Mouse (Mus musculus) lung, postnatal 36 days (tissue): ENCODE measurements around the gene Selenom.

Source experiments
- DNase-seq: peaks from one replicate; pipeline ENCODE4 v3.0.0; 2022; ENCODE audit warnings: mixed read lengths

Selenom gene

GRCm38 (mm10) chr11:3514529-3515054 is at the start of gene Selenom:
Gene Selenom (plus strand): TSS chr11:3514684.
- peak; percentile 94 for DNase-seq

DNA sequence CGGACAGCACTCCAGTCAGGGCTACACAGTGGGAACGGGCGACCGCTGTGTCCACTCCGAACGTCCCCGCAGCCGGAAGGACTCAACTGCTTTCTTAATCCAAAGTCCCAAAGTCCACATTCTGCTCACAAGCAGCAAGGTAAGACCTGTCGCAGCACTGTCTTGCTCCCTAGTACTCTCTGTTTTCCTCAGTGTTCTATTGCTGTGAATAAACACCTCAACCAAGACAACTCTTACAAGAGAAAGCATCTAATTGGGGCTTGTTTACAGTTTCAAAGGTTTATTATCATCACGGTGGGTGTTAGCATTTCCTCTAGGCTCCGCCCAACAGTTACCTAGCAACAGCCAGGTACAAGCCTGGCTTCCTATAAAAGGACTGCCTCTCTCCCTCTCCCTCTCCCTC is 43.0 kb upstream of the Selenom start:
- DNase-seq = no peak

DNA sequence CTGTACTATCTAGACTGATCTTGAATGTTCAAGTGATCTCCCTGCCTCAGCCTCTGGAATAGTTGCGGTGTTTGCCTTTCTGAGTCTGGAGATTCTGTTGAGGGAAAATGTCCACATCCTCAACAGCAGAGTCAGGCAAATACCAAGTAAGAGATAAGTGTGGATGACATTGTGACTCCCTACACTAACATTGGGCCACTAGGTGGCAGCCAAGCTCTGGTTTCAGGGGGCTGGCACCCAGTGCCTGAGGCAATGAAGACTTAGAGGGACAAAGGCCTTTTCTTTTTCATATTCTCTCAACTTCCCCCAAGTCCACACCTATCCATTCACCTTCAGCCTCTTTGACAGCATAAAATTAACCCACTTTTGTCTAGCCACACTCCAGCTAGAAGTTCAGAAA is 42.0 kb upstream of the Selenom start:
- DNase-seq = peak; percentile 91

DNA sequence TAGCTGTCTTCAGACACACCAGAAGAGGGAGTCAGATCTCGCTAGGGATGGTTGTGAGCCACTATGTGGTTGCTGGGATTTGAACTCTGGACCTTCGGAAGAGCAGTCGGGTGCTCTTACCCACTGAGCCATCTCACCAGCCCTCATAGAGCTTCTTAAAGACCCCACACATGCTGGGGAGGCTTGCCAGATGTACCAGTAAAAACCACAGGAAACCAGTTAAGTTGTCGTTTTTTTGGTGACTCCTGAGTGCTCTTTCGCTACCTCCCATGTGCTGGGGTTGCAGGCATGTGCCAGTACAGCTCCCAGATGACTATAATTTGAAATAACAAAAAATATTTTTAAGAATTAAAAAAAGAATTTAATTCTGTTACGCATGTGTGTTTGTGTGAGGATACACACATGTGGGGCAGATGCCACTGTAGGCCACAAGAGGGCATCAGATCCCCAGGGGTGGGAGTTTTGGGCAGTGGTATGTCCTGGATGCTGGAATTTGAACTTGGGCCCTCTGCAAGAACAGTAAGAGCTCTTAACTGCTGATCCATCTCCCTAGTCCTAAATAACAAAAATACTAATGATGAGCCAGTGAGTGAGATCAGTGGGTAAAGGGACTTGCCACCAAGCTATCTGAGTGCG is 39.9 kb upstream of the Selenom start:
- DNase-seq = peak; percentile 29

GRCm38 (mm10) chr11:3475489-3475888 is 39.0 kb upstream of the Selenom start:
- no peak for DNase-seq

- no peak for DNase-seq
Observed at GRCm38 (mm10) chr11:3483980-3484642, 30.4 kb upstream of the Selenom start.

- no peak for DNase-seq
Observed at GRCm38 (mm10) chr11:3486349-3486748, 28.1 kb upstream of the Selenom start.

DNA sequence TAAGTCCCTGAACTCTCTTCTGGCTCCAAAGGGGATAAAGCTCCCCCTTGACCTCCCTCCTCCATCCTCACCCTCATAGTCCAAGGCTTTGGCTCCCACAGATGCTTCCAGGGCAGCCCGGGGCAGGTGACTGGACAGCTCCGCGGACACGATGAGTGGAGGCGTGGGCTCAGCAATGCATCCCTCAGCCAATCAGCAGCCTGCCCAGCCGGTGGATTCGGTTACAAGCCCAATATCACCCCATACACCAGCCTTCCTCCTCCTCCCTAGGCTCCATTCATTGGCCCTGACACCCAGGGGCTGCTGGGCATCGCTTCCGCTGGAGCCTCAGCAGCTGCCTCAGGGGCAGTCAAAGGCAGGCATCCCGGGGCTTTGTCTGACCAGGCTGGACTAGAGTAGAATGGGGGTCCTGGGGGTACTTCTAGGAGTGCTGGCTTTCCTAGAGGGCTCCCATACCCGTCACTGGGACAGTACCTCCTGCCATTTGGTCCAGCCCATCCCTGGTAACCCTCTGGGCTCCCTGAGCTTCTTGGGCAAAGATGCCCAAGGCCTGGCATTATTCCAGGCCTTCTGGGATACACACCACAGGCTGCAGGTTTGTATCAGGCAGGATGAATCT is 26.4 kb upstream of the Selenom start, which contains the start of gene Pla2g3:
Gene Pla2g3, plus strand, starts transcription at position 333 of the 619 bp plus-strand sequence.
- DNase-seq = no peak

GRCm38 (mm10) chr11:3489036-3489435 is 25.4 kb upstream of the Selenom start:
- no peak for DNase-seq

DNA sequence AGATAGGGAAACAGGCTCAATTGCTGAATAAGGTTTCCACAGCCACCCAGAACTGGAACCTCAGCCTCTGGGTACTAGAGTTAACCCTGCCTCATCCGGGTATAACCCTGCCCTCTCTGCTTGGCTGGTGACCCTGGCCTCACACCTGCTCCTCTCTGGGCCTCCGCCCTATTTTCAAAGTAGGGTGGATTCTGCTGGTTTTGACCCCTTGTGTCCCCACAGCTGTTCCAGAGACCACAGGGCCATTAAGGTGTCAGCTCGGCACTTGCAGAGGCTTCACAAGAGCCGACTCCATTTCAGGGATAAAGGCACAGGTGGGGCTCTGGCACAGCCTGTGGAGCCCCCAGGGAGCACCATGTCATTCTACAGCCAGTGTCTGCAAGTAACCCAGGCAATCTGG is 21.7 kb upstream of the Selenom start:
- no peak for DNase-seq

DNA sequence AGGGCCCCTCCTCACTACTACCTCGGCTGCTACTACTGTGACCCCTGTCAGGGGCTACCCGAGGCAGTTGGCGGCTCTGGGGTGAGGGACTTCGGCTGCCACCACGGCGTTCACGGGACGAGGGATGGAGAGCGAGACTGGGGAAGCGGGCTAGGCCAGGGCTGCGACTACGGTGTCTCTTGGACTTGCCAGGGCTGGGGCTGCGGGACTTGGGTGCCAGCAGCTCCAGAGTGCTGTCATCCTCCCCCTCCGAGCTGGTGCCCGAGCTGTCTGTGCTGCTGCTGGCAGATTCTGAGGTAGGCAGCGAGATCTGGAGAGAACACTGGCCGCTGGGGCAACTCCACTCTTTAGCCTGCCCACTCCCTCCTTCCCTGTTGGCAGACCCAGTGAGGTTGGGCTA is 19.6 kb upstream of the Selenom start:
- no peak for DNase-seq

DNA sequence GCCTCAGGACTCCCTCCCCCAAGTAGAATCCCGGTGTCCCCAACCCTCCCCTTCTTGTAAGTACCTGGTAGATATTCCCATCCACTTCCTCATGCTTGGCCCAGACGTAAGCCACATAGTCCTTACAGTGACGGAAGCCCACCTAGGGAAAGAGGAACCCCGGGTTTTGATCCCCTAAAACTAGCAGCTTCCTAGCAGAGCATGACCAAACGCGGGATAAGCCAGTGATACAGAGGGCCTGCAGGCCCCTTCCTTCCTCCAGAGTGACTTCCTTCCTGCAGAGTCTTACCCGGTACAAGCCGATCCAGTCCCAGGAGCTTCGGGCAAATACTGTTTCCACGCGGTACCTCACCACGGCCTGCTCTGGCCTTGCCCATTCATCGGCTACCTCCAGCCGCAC is 19.0 kb upstream of the Selenom start:
- no peak for DNase-seq

- peak; percentile 66 for DNase-seq
Observed at GRCm38 (mm10) chr11:3496756-3497155, 17.7 kb upstream of the Selenom start.

DNA sequence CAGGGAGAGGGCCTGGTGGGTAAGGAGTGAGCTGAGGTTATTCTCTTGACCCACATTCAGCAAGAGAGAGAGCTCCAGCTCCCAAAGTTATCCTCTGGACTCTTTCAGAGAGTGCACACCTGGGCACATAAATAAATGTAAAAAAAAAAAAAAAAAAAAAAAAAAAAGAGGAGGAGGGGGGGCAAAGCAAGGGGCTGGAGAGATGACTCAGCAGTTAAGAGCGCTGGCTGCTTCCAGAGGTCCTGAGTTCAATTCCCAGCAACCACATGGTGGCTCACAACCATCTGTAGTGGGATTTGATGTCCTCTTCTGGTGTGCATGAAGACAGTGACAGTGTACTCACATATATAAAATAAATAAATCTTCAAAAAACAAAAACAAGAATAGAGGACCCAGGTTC is 17.2 kb upstream of the Selenom start:
- no peak for DNase-seq

DNA sequence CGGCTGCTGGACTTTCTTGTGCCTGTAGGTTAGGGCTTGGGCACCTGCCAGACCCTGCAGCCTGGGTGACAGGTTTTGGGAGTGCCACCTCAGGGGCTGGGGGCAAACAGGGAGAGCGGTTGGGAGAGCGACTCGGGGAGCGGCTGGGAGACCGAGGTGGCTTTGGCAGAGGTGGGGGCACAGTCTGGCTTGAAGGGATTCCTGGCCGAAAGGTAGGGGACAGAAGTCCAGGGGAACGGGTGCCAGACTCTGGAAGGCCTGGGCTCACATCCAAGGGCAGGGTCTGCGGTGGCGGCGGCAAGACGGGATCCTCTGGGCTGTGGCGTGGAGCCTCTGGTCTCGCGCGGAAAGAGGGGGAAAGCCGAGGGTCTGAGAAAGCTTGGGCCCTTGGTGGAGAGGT is 12.4 kb upstream of the Selenom start:
- DNase-seq = no peak

- no peak for DNase-seq
Observed at GRCm38 (mm10) chr11:3502459-3503072, 11.9 kb upstream of the Selenom start.

GRCm38 (mm10) chr11:3503755-3504693 is 10.5 kb upstream of the Selenom start:
- DNase-seq = no peak

GRCm38 (mm10) chr11:3508226-3508625 is 6.3 kb upstream of the Selenom start:
- DNase-seq = no peak

GRCm38 (mm10) chr11:3509181-3510085 is 5.1 kb upstream of the Selenom start:
- no peak for DNase-seq

GRCm38 (mm10) chr11:3510321-3510720 is 4.2 kb upstream of the Selenom start:
- peak; percentile 25 for DNase-seq

GRCm38 (mm10) chr11:3513291-3513690 is 1.2 kb upstream of the Selenom start:
- DNase-seq = no peak
